Mouse (Mus musculus) frontal cortex, adult 2 months (tissue): ENCODE measurements around the gene Aprt. TPM values are rescaled to one million over a fixed set of nuclear protein-coding genes. Genes with fewer than 3 reads are reported as not detected.
A peak's percentile ranks its signal among the peaks of the same experiment; 100 is the strongest.

Source experiments
- DNase-seq, 2 experiments: peaks; one replicate each; pipeline ENCODE4 v3.0.0; 2022; ENCODE audit warnings: low spot score in 1 of 2; ENCODE audit errors: extremely low spot score in 1 of 2
- polyA plus RNA-seq: library from polyadenylated mRNA; depleted of rRNA; stranded (reverse); fragments of >200 nt; gene quantifications from 2 replicates; pipeline ENCODE4 v1.2.3, GENCODE M21; 2012; rRNA removed

Aprt gene
- polyA plus RNA-seq, 1 experiment, result 66.0 TPM

GRCm38 (mm10) chr8:122538310-122539076 is 38.2 kb downstream of the Aprt start:
- no peak for DNase-seq

DNA sequence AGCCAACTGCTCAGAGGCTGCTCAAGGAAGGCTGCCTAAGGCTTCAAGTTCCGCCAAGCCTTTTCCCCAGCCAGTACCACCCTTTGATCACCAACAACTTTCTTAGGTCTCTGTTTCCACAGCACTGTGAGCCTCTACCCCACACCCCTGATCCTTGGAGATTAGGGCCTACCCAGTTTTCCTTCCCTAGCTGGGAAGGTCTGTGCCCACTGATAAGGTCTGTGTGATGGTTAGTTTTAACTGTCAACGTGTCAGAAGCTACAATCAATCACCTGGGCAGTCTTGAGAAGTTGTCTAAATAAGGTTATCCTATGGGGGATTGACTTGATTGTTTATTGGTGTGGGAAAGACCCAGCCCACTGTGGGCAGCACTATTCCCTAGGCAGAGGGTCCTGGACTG is 38.9 kb downstream of the Aprt start:
- no peak for DNase-seq

GRCm38 (mm10) chr8:122537033-122537432 is 39.7 kb downstream of the Aprt start:
- peak in 1 of 2 experiments; percentile 28 for DNase-seq

DNA sequence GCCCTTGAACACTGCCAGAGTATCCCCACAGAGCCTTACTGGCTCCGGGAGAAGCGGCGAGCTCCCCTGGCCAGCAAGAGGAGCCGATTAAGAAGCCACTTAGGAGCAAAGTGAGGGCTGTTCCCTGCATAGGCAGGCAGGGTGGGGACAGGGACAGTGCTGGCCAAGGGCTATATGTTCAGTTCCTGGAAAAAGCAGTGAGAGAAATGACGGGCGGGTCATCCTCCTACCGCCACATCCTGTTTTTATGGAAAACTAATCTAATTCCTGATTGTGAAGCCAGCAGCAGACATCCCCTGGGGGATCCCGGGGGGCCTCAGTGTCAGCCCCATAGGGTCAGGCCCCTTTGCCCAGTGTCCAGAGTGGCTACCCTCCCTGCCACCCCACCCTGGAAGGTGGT is 45.4 kb downstream of the Aprt start:
- DNase-seq, result no peak

DNA sequence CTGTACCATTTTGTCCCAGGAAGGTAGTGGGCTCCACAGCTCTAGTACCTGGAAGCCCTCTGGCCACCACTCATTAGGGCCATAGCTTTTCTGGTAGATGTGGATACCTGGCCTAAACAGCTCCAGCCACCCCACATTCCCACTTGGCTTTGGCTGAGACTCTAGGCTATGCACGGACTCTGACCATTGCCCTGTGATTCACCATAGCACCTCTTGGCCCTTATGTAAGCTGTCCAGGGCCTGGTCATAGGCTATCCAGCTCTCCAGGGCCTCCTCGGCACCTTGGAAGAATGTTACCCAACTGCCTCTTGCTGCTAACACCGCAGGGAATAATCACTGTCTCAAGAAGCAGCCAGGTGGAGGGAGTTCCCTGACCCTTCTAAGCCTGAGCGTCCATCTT is 47.5 kb downstream of the Aprt start:
- no peak for DNase-seq

- no peak for DNase-seq
These were observed 48.8 kb downstream of the Aprt start for GRCm38 (mm10) chr8:122527937-122528336.

- DNase-seq, result no peak
These were observed 50.1 kb downstream of the Aprt start for GRCm38 (mm10) chr8:122526526-122527170.

DNA sequence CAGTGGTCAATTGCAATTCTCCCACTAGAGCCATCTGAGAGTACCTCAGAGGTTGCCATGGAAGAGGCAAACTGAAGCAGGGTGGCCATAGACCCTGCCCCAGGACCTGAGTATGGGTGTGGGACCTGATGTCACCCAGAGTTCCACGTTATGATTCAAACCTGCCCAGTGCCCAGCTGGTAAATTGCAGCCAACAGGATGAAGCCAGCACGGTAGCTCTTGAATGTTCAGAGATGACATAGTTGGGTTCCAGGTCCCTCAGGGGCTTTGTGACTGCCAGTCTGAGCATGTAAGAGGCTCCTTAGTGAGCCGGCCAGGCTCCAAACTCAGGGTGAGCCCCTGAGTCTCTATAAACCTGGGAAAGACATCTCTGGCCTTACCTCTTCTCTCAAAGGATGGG is 50.6 kb downstream of the Aprt start:
- DNase-seq, result no peak

- no peak for DNase-seq
These were observed 51.7 kb downstream of the Aprt start for GRCm38 (mm10) chr8:122525004-122525403.

Other genes with a start within 250 kb of the Aprt start
- 4.8 TPM in 2 replicates for gene Trhr2, start 216.2 kb downstream of the Aprt start, polyA plus RNA-seq
- gene Zc3h18, start 200.3 kb downstream of the Aprt start, polyA plus RNA-seq, result 35.1 and 36.1 TPM in 2 replicates
- gene Il17c, start 154.9 kb downstream of the Aprt start, polyA plus RNA-seq, result 0.46 and 1.0 TPM in 2 replicates
- 19.4 and 21.5 TPM in 2 replicates for gene Cyba, start 144.0 kb downstream of the Aprt start, polyA plus RNA-seq
- gene Mvd, start 133.5 kb downstream of the Aprt start, polyA plus RNA-seq, result 31.2 and 35.9 TPM in 2 replicates
- gene Snai3, start 116.2 kb downstream of the Aprt start, polyA plus RNA-seq, result 0.22 and 0.57 TPM in 2 replicates
- gene Rnf166, start 100.8 kb downstream of the Aprt start, polyA plus RNA-seq, result 62.3 and 86.3 TPM in 2 replicates
- 40.2 and 51.2 TPM in 2 replicates for gene Ctu2, start 100.8 kb downstream of the Aprt start, polyA plus RNA-seq
- gene Piezo1, start 25.6 kb downstream of the Aprt start, polyA plus RNA-seq, result 7.4 and 9.1 TPM in 2 replicates
- gene Cdt1, start 8.9 kb downstream of the Aprt start, polyA plus RNA-seq, result 2.4 and 2.5 TPM in 2 replicates
- gene Galns, start 34.6 kb upstream of the Aprt start, polyA plus RNA-seq, result 9.4 and 9.5 TPM in 2 replicates
- gene Trappc2l, start 34.7 kb upstream of the Aprt start, polyA plus RNA-seq, result 130 and 153 TPM in 2 replicates
- gene Pabpn1l, start 45.8 kb upstream of the Aprt start, polyA plus RNA-seq, result not detected in 2 replicates
- 7.7 and 8.6 TPM in 2 replicates for gene Cbfa2t3, start 122.2 kb upstream of the Aprt start, polyA plus RNA-seq
- 21.0 and 21.1 TPM in 2 replicates for gene Acsf3, start 198.6 kb upstream of the Aprt start, polyA plus RNA-seq